Mouse (Mus musculus) cerebellum, adult (tissue): ENCODE data around the gene Ms4a8a.

Experiments
- ATAC-seq: cut with Nextera tagmentation; 2 replicates; pipeline ENCODE4 v1.9.2; 2017; ENCODE audit warnings: mild to moderate bottlenecking, moderate library complexity, mixed read lengths; ENCODE audit not compliant: insufficient number of reproducible peaks, low FRiP score, low TSS enrichment

Ms4a8a gene

DNA sequence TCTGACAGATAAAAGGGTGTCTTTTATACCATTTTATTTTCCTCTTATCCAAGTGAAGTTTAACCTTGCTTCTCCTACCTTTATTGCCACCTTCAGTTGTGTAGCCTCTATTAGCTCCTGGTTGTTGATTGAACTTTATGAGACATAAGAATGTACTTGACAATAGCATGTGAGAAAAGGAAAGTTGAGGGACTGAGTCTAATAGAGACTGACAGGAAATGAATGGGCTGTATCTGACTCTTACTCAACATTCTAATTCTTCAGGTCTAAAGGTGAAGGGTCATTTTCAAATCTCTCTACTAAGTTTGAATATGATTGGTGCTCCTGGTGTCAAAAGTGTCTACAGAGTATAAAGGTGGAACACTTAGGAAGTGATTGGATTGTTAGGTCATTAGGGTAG lies 58.5 kb downstream of the Ms4a8a start:
- no peak for ATAC-seq

DNA sequence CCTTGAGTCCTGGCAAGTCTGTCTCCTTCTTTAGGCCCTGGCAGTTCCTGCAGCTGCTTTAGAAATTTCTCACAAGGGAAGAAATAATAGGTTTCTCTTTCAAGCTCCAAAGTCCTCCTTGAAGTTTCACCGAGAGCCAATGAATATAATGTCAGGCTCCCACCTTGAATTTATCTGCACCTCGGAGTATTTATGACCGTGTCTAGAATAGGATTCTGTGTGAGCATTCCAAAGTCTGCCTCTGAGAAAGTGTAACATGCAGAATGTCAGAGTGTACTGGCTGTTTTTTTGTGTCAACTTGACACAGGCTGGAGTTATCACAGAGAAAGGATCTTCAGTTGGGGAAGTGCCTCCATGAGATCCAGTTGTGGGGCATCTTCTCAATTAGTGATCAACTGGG lies 63.0 kb downstream of the Ms4a8a start, which contains the start of gene Ms4a18:
Ms4a18 (minus strand) TSS at position 141 of the 400 bp plus-strand sequence.
- ATAC-seq = no peak
